Mouse (Mus musculus) heart, postnatal 10 days (tissue): ENCODE data around the gene Il27. TPM values are rescaled to one million over a fixed set of nuclear protein-coding genes. Genes with fewer than 3 reads are reported as not detected.

Source experiments
- DNase-seq, 2 experiments: peaks; one replicate each; pipeline ENCODE4 v3.0.0; 2021
- intact Hi-C: fragments of 180-260 bp; cut with DNase I; formaldehyde crosslinking; loops from one replicate; pipeline ENCODE4 v1.15.1; 2025
- microRNA-seq, 2 experiments: library from miRNA; unstranded; fragments of <30 nt; microRNA quantifications; one replicate each; pipeline ENCODE4 v1.2.0; 2022
- total RNA-seq, 2 experiments: library from RNA; stranded (reverse); gene quantifications; 2 replicates each; pipeline ENCODE4 v1.2.3; 2021

Il27 gene
- total RNA-seq, 2 experiments from 2014 or later = not detected

- intact Hi-C loops = no loop called here
- DNase-seq = no peak
These were observed 49.1 kb downstream of the Il27 start for GRCm38 (mm10) chr7:126545631-126546030.

- intact Hi-C loops = no loop called here
- DNase-seq = no peak
These were observed 53.1 kb downstream of the Il27 start for GRCm38 (mm10) chr7:126541661-126542060.

Small RNA genes lying within 50 kb of the gene (microRNA-seq; reads per million reads assigned to microRNA genes)
- 1.4 to 2.1 reads per million in 2 experiments for gene Mir7059

Other genes starting within 250 kb of the Il27 start
- gene Lat, start 225.4 kb downstream of the Il27 start, total RNA-seq = 1 to 10 TPM in 1 of 2 experiments, under 1 TPM in 1; 0.84 to 1.6 TPM
- gene Spns1, start 217.5 kb downstream of the Il27 start, total RNA-seq = 10 to 100 TPM; 34.8 to 41.2 TPM
- 1 to 10 TPM; 6.1 to 7.0 TPM for gene Nfatc2ip, start 198.2 kb downstream of the Il27 start, total RNA-seq
- 1 to 10 TPM in 1 of 2 experiments, under 1 TPM in 1; 0.50 to 1.2 TPM for gene Cd19, start 180.1 kb downstream of the Il27 start, total RNA-seq
- 10 to 100 TPM; 10.9 to 12.5 TPM for gene Rabep2, start 166.2 kb downstream of the Il27 start, total RNA-seq
- gene Atp2a1, start 131.8 kb downstream of the Il27 start, total RNA-seq = under 1 TPM; 0.77 to 0.82 TPM
- gene Sh2b1, start 119.5 kb downstream of the Il27 start, total RNA-seq = 10 to 100 TPM; 46.1 to 46.7 TPM
- 100 to 1,000 TPM; 245 to 251 TPM for gene Tufm, start 107.6 kb downstream of the Il27 start, total RNA-seq
- 10 to 100 TPM; 54.2 to 54.5 TPM for gene Atxn2l, start 91.5 kb downstream of the Il27 start, total RNA-seq
- gene Eif3c, start 28.5 kb downstream of the Il27 start, total RNA-seq = 100 to 1,000 TPM; 149 to 159 TPM
- under 1 TPM; 0.69 to 0.81 TPM for gene Apobr, start 10.0 kb downstream of the Il27 start, total RNA-seq
- 10 to 100 TPM; 14.7 to 16.6 TPM for gene Cln3, start 9.1 kb downstream of the Il27 start, total RNA-seq
- 10 to 100 TPM in 1 of 2 experiments, 1 to 10 TPM in 1; 7.2 to 10.5 TPM for gene Nupr1, start 35.9 kb upstream of the Il27 start, total RNA-seq
- 10 to 100 TPM; 26.0 to 32.0 TPM for gene Sgf29, start 54.4 kb upstream of the Il27 start, total RNA-seq
- 10 to 100 TPM; 12.0 to 32.5 TPM for gene Sult1a1, start 81.5 kb upstream of the Il27 start, total RNA-seq
- 10 to 100 TPM; 50.7 to 59.8 TPM for gene Bola2, start 100.5 kb upstream of the Il27 start, total RNA-seq
- gene Slx1b, start 100.8 kb upstream of the Il27 start, total RNA-seq = 1 to 10 TPM; 6.1 to 8.0 TPM
- 10 to 100 TPM; 12.7 to 14.6 TPM for gene Coro1a, start 112.8 kb upstream of the Il27 start, total RNA-seq
- 100 to 1,000 TPM in 1 of 2 experiments, 10 to 100 TPM in 1; 97.7 to 103 TPM for gene Mapk3, start 164.7 kb upstream of the Il27 start, total RNA-seq
- 1 to 10 TPM; 3.6 to 4.6 TPM for gene Gdpd3, start 171.4 kb upstream of the Il27 start, total RNA-seq
- 10 to 100 TPM; 61.9 to 71.7 TPM for gene Ypel3, start 182.0 kb upstream of the Il27 start, total RNA-seq
- gene Tbx6, start 186.5 kb upstream of the Il27 start, total RNA-seq = under 1 TPM; 0.29 to 0.35 TPM
- 10 to 100 TPM; 53.2 to 58.2 TPM for gene Ppp4c, start 197.6 kb upstream of the Il27 start, total RNA-seq
- 10 to 100 TPM; 10.1 to 11.0 TPM for gene Fam57b, start 202.7 kb upstream of the Il27 start, total RNA-seq
- not detected for gene 4930451I11Rik, start 236.7 kb upstream of the Il27 start, total RNA-seq